Mouse (Mus musculus) R1 (cell line): ENCODE measurements around the gene Catip.
"Not testable (repeated sequence)": the region's sequence is repeated elsewhere in the genome, so short reads cannot be mapped to it uniquely, and the experiment has no call there.

Source experiments
- DNase-seq: peaks from one replicate; pipeline ENCODE4 v3.0.0-alpha.2; 2018; ENCODE audit warnings: low read depth, low spot score

Gene Catip

GRCm38 (mm10) chr1:74361812-74362211 lies at the start of gene Catip:
Catip (plus strand) TSS chr1:74362108.
- peak; percentile 98 for DNase-seq

- DNase-seq: peak; percentile 79
Measured at GRCm38 (mm10) chr1:74313049-74313692, 48.7 kb upstream of the Catip start.

GRCm38 (mm10) chr1:74314796-74315195 lies 47.1 kb upstream of the Catip start:
- DNase-seq: no peak

GRCm38 (mm10) chr1:74316114-74316827 lies 45.6 kb upstream of the Catip start:
- no peak for DNase-seq

GRCm38 (mm10) chr1:74318711-74319110 lies 43.2 kb upstream of the Catip start:
- DNase-seq: no peak

GRCm38 (mm10) chr1:74321396-74321795 lies 40.5 kb upstream of the Catip start:
- DNase-seq: no peak

- not testable (repeated sequence) for DNase-seq
Measured at GRCm38 (mm10) chr1:74326916-74327315, 35.0 kb upstream of the Catip start.

- DNase-seq: no peak
Measured at GRCm38 (mm10) chr1:74329899-74330431, 31.9 kb upstream of the Catip start.

GRCm38 (mm10) chr1:74331046-74331681 lies 30.7 kb upstream of the Catip start:
- no peak for DNase-seq

GRCm38 (mm10) chr1:74332241-74332763 lies 29.6 kb upstream of the Catip start:
- peak; percentile 97 for DNase-seq

GRCm38 (mm10) chr1:74332930-74333329 lies 29.0 kb upstream of the Catip start:
- no peak for DNase-seq

GRCm38 (mm10) chr1:74334607-74335006 lies 27.3 kb upstream of the Catip start:
- DNase-seq: no peak

- no peak for DNase-seq
Measured at GRCm38 (mm10) chr1:74335033-74335432, 26.9 kb upstream of the Catip start.

GRCm38 (mm10) chr1:74335436-74336170 lies 26.3 kb upstream of the Catip start:
- no peak for DNase-seq

- no peak for DNase-seq
Measured at GRCm38 (mm10) chr1:74337241-74337771, 24.6 kb upstream of the Catip start.

GRCm38 (mm10) chr1:74338013-74338412 lies 23.9 kb upstream of the Catip start:
- DNase-seq: no peak

- no peak for DNase-seq
Measured at GRCm38 (mm10) chr1:74338626-74339025, 23.3 kb upstream of the Catip start.

GRCm38 (mm10) chr1:74339917-74340316 lies 22.0 kb upstream of the Catip start:
- no peak for DNase-seq

GRCm38 (mm10) chr1:74340361-74340764 lies 21.5 kb upstream of the Catip start:
- DNase-seq: no peak

GRCm38 (mm10) chr1:74340992-74341391 lies 20.9 kb upstream of the Catip start:
- DNase-seq: not testable (repeated sequence)

- DNase-seq: no peak
Measured at GRCm38 (mm10) chr1:74341898-74342297, 20.0 kb upstream of the Catip start.
